Mouse (Mus musculus): ENCODE results near the gene Gm49425.

DNA sequence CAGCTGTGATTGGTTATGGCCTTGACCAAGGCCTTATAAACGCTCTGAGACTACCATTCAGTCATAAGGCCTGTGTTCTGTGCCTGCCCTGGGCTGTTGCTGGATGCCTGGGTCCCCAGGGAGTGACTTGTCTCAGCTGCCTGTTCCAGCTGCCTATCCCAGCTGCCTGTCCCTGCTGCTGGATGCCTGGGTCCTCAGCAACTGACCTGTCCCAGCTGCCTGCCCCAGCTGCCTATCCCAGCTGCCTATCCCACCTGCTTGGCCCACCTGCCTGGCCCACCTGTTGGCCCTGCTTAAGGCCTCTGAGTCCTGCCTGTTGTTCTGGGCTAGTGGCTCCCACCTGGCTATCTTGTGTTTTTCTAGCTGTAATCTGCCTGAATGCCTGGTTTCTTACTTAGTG, 22.9 kb downstream of the Gm49425 start:
- TF ChIP-seq CTCF (IDR thresholded peaks at IDR 0.05; ENCODE audit: low read depth): no peak
- TF ChIP-seq EP300 (IDR thresholded peaks at IDR 0.05; ENCODE audit: low read depth): no peak
